Mouse (Mus musculus) thymus, postnatal 36 days (tissue): ENCODE data around the gene Myo5a.
"Not testable (repeated sequence)": the region's sequence is repeated elsewhere in the genome, so short reads cannot be mapped to it uniquely, and the experiment has no call there.

Experiments
- DNase-seq, 2 experiments: peaks; one replicate each; pipeline ENCODE4 v3.0.0; 2022; ENCODE audit warnings: mixed read lengths in 2 of 2

Myo5a gene

GRCm38 (mm10) chr9:75209246-75209645, 138.4 kb downstream of the Myo5a start:
- no peak for DNase-seq

DNA sequence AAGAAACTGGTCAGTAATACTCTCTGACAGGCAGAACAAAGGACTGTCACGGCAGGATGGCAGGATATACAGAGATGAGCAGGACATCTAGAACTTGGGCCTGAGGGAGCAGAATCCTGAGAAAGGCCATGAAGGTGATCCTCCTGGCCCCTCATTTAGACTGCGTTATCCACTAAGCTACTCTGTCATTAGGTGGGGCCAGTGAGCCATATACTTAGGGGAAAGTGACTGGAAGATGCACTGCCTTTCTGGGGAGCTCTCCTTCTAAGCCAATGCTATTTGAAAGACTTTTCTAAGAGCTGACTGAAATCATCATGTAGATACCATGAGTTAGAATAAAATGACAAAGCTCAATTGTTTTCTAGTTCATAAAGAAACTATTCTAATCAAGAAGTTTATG, 139.5 kb downstream of the Myo5a start:
- no peak for DNase-seq

DNA sequence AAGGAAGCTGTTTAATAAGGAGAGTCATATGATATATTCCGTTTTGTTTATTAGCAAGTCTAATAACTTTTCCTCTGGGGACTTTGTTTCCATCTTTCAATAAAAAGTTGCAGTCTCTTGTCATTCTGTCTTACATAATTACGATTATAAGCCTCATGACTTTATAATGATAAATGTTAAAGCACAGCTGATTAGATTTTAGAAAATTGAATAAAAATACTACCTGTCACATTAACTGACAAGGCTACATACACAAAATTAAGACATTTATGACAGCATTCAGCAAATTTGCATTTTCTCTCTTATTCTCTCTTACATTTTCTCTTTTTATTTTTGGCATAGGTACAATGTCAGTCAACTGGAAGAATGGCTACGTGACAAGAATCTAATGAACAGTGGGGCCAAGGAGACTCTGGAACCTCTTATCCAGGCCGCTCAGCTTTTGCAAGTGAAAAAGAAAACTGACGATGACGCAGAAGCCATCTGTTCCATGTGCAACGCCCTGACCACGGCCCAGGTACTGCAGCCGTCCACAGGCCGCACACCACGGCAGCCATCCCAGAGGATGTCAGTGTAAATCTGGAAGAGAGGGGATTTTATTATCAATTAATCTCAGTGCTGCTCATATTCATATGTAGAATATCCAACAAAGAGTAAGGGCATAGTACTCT, 144.1 kb downstream of the Myo5a start:
- DNase-seq: no peak

DNA sequence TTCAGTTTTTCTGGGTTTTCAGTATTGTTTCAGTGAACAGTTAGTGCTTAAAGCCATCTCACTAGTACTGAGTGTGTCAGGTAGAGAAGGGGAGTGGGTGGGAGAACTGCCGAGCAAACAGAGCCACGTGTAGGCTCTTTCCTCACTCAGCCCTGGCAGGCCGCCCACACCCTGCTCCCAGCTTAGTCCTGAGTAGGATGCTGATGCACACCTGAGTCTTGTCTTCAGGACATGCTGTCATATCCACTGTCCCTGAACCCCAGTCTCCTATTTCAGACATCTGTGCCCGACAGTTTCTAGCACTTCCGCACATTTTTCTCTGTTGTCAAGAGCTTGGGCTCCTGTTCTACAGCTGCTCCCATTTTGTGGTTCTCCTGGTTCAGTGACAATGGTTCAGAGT, 149.1 kb downstream of the Myo5a start:
- DNase-seq: no peak

DNA sequence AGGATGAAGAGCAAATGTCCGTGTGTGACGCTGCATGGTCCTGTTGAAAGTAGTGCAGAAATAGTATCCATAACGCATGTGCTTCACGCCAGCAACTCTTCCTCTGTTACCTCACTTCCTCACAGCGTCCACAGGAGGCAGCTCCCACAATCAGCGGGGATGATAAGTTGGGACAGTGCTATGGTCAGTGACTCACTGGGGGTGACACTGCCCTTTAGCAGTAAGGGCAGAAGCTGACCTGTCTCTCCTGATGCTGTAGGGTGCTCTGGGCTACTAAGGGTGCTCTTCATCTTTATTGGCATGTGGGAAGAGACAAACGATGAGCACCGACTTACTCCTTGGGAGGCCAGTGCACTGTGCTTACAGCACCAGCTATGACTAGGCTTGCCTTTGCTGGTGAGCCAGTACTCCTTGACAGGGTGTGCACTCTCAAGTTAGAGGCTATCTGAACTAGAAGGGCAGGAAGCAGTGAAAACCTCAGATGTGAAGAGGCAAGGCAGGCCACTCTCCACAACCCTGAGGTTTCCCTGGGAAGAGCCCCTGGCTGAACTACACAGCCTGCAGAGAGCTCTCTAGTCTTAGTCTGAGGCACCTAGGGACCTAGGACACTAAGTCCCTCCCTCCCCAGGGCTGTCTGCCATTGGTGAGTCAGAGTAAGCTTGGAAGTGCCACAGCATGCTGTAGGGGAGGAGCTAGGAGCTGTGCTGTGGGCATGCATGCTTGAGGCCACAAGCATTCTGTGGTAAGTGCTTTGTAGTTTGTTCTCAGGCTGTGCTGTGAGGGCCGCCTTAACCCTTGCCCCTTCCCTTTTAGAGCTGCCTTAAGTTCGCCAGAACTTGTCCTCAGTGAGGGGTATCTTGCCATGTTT, 150.8 kb downstream of the Myo5a start:
- DNase-seq: peak in 1 of 2 experiments; percentile 11

GRCm38 (mm10) chr9:75231841-75232746, 161.3 kb downstream of the Myo5a start, which contains the start of gene Myo5c:
Myo5c (plus strand) TSS chr9:75232020.
- DNase-seq: no peak

DNA sequence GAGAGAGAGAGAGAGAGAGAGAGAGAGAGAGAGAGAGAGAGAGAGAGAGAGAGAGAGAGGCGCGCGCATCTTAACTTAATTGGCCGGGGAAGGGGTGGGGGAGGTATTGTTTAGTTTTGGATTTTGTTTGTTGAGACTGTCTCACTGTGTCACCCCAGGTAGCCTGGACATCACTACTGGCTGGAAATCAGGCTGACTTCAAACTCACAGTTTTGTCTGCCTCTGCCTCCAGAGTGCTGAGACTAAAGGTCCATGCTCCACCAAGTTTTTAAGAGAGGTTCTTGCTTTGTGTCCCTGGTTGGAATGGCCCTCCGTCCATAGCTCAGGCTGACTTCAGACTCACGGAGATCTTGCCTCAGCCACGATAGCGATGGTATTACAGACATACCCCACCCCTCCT, 162.0 kb downstream of the Myo5a start:
- no peak for DNase-seq

GRCm38 (mm10) chr9:75234271-75234741, 163.5 kb downstream of the Myo5a start:
- no peak for DNase-seq

- no peak for DNase-seq
Observed at GRCm38 (mm10) chr9:75234983-75235627, 164.3 kb downstream of the Myo5a start.

DNA sequence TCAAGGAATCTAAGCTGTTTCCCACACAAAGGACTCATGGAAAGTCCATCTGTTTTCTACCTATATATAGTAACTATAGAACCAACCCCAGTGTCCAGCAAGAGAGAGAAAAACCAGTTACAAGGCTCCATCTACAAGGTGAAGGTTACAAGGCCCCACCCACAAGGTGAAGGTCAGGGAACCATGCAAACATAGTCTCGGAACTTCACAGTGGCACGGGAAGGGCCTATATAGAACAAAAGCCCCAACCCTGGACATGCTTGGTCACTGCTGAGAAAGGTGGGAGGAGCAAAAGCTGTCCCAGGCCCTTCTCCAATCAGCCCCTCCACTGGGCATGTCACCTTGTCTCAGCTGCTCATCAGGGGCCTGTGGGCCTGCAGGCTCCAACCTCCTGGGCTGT, 164.9 kb downstream of the Myo5a start:
- DNase-seq: no peak

- DNase-seq: no peak
Observed at GRCm38 (mm10) chr9:75236416-75237308, 165.8 kb downstream of the Myo5a start.

GRCm38 (mm10) chr9:75238179-75238578, 167.4 kb downstream of the Myo5a start:
- no peak for DNase-seq

DNA sequence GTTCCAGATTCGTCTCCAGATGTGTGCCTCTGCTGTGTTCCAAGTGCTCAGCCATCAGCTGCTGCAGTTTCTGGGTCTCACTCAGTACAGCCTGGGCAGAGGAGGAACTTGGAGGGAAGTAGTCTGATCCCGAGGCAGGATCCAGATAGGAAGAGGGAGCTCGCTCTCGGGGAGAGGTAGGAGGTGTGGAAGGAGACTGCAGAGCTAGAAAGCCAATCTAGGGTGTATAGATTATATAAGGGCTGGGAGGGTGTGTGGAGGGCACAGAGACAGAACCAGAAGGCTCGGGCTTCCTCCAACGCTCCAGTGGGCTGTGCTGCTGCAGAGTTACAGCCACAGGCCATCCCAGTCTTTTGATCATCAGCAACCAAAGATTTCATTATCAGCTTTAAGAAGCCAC, 172.2 kb downstream of the Myo5a start:
- no peak for DNase-seq

DNA sequence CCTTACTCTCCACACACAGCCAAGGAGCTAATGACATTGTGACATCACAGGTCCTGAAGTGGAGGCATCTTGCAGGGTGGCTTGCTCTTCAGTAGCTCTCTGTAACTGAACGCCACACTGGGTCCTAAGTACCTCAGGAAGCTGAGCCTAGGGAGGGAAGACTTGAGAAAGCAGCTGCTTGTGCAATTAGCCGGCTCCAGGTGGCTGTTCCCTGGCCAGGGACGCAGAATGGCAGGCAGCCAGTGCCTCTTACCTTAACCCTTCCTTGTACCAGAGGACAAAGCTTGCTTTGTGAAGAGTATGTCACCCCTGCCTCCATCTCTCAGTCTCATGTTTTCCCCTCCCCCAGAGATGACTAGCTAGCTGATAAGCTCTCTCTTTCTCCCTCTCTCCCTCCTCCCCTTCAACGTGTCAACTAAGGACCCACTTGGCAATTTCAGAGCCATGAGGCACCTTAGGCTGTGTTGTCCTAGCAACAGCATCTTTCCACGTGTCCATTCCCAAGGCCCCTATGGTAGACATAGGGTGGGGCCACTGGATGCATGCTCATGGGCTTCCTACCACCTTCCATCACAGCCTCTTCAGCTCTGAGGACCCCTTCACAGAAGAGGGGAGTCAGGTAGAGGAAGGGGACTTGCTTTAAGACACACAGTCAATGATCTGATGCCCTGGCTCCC, 173.1 kb downstream of the Myo5a start:
- no peak for DNase-seq

DNA sequence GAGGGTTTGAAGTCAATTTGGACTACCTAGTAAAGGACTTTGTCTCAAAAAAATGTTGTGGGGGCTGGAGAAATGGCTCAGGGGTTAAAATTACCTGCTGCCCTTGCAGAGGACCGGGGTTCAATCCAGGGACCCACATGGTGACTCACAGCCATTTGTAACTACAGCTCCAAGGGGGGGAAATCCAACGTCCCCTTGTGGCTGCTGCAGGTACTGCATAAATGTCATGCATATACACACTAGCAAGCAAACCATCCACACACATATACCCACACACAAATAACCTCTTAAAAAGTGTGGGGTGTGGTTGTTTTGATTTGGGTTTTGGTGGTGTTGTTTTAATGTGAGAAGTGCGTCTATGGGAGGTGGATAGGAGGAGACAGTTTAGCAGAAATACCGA, 173.7 kb downstream of the Myo5a start:
- DNase-seq: no peak

DNA sequence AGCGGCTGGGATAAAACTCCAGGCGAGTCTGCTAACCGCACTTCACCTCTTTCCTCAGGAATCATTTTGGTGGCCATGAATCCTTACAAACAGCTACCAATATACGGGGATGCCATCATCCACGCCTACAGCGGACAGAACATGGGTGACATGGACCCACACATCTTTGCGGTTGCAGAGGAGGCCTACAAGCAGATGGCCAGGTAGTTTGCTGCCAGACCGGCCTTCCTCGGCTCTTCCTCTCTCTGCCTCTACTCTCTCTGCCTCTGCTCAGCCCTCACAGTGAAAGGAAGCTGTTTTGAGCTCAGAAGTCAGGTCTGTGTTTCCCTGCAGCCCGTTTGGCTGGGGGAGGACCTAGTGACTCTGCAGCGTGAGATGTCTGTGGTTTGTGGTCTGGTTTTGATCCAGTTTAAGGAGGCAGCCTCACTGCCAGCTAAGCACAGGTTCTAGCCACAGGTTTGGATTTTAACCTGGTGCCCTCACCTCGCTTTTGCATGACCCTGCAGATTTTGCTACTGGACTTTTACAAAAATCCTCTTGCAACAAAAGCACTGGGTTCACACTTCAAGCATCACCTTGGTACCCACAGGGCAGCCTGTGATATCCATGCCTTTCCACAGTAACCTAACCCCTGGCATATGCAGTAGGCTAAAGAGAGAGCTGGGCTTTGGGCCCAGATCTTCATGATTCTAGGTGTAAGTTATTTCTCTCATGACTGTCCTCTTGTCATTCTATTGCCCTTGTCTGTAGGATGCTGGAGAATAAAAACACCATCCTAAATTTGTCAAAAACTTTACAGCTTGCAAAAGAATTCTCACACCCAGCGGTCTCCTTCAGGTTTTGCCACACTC, 175.5 kb downstream of the Myo5a start:
- no peak for DNase-seq

DNA sequence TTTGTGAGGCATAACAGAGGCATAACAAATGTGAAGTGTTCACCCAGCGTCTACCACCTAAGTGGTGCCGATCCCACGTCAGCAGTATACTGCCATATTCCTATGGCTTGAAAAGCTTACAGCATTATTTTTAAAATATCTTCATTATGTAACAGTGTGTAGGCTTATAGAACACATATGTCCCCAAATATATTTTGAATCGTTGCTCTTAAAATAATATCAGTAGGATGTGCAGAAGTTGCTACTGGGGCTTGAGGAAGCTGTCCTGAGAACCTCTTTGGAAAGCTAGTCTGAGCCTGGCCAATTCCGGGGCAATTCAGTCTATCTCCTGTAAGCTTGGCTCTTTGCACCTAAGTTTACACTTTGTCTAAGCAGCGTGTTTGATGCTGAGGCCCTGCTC, 177.1 kb downstream of the Myo5a start:
- no peak for DNase-seq

GRCm38 (mm10) chr9:75248359-75248758, 177.5 kb downstream of the Myo5a start:
- no peak for DNase-seq

DNA sequence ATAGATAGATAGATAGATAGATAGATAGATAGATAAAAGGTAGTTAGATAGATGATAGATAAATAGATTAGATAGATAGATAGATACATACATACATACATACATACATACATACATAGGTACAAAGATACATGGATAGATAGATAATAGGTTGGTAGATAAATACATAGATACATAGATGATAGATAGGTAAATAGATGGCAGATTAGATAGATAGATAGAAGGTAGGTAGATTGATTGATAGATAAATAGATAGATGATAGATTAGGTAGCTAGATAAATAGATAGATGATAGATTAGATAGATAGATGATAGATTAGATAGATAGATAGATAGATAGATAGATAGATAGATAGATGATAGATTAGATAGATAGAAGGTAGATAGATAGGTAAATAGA, 178.1 kb downstream of the Myo5a start:
- DNase-seq: no peak

- DNase-seq: not testable (repeated sequence)
Observed at GRCm38 (mm10) chr9:75253158-75253557, 182.3 kb downstream of the Myo5a start.
